Mouse (Mus musculus) c-Kit-positive CD71-negative TER-119-negative erythroid progenitor cells, embryonic 14.5 days (primary cell): ENCODE measurements around the gene Atf7.
A peak's percentile ranks its signal among the peaks of the same experiment; 100 is the strongest.
"Not testable (repeated sequence)": the region's sequence is repeated elsewhere in the genome, so short reads cannot be mapped to it uniquely, and the experiment has no call there.

Experiments
- DNase-seq: peaks from one replicate; pipeline ENCODE4 v3.0.0-alpha.2; 2013; ENCODE audit warnings: low read depth

The Atf7 gene

DNA sequence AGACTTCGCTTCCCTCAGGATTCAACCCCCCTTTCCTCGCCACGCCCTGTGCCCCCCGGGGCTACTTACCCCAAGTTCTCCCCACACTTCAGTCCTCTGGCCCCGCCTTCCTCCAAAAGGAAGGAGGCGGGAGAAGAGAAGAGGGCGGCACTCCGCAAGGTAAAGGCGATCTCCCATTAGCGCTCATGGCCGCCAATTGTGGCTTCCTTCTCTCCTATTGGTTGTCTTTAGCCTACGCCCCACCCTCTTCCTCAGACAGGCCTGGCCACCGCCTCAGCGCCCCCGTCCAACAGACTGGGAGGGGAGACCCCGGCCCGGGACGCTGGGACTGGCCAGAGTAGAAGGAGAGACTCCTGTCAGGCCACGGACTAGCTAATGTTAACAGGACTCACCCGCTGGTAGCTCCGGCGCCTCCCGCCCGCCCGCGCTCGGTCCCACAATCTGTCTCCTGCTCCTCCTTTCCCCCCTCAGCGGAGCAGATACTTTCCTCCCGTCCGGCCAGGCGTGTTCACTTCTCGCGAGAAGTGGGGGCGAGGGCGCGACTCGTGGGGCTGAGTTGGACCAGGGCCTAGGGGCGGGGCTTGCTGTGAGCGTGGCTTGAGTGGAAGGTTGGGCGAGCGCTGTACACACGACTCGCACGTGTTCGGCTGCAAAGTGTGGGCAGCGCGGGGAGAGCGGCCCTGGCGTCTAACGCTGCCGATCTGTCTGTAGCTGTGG is at the start of gene Atf7, which contains the start of gene Gm28047:
Gene Atf7 (minus strand): TSS at position 495 of the 717 bp plus-strand sequence.
Gene Gm28047 (minus strand): TSS at position 98 of the 717 bp plus-strand sequence.
- DNase-seq: peak; percentile 99

DNA sequence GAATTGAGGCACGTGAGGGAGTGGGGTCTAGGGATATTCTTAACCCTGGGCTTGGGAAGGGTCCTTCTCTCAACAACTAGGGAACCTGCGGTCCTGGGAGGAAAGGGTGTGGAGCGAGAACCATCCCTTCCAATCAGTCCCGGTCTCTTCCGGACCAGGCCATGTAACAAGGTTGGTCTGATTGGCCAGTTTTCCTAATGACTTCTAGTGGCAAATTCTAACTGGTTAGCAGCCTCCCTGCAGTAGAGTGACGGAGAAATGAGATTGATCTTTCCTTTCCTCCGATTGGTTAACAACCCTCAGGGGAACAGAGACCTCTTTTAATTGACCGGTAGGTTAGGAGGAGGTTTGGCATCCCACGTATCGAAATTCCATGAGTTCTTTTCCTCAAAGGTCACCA is 48.3 kb upstream of the Atf7 start:
- no peak for DNase-seq

DNA sequence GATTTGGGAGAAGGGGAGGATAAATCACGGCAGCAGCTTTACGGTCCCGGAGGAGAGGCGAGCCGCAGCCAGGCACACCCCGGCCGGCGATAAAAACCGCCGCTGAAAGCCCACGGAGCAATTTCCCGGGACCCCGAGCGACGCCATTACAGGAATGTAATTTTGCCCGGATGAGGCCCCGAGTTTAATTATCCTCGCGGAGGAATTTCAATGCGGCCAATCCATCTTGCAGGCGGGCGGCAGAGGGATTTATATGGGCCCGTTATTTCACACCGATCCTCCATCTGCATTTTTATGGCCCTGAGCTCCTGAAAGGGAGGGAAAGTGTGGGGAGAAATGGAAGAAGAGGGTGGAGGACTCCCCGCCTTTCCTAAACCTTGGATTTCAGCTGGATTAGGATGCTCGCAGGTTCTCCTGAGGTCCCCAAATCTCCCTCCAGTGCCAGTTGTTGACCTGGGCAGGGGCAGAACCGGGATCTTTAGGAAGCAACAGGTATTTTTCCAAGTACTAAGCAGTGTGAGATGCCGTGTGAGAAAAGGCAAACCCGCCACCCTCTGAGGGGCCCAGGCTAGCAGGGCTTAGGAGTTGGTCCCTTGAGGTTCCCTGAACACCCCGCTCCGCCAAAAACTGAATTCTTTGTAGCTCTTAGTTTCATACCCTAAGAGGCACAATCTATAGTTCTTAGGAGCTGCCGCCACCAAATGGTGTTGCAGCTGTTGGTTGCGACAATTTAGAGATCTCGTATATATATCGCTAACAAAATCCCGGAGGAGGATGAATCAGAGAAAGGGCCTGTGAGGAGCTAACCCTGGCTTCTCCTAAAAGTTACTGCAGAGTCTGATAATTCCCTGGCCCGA is 47.2 kb upstream of the Atf7 start, which contains the start of gene Atp5g2:
Gene Atp5g2 (minus strand): TSS at position 138 of the 857 bp plus-strand sequence.
- no peak for DNase-seq

DNA sequence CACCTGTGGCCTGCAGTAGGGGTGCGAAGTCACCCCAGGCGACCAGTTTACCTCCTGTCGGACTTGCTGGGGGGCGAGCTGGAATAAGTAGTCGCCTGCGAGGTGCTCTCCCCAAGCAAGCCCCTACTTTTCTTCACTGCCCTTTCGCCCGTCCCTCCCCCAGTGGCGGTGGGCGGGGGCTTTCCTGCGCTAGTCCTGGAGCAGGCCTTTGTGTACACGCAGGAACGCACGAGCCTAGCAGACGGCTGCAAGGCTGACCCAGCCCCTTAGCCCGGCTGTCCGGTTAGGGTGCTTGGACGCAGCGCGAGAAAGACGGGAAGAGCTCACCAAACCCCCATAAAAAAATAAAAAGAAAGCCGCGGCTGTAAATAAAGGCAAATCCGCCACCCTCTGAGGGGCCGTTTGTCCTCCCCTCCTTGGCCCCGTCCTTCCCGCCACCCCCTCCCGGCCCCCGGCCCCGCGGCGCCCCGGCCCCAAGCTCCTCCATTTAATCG is 46.5 kb upstream of the Atf7 start:
- peak; percentile 36 for DNase-seq

DNA sequence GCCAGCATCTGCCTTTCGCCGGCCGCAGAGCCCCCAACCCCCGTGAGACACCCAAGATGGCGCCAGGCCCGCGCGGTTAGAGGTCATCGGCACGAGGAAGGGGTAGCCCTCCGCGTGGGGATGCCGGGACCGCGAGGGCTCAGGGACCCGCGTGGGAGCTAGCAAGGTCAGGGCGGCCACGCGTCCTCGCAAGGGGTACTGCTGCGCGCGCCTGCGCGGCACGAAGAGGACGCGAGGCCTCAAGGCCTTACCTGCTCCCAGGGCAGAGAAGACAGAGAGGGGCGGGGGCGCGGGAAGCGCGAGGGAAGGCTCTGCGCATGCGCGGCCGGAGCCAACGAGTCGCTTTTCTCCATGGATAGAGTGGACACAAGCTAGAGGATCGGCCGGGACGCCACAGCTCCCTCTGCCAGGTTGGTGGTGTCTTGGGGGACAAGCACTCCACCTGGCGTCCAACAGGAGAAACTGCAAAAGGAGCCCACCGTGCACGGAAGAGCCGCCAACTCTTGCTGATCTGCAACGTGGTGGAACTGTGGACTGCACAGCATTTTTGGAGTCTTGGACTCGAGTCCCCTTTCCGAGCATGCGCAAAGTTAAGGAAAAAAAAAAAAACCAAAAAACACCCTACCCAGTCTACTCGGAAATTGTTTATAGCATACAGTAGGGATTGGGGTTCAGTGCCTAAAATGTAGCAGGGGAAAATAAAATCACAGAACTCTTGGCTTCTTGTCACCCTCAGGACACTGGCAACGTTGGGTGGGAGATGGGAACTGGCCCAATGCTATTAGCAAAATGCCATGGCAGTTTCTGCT is 45.7 kb upstream of the Atf7 start:
- DNase-seq: peak; percentile 96

DNA sequence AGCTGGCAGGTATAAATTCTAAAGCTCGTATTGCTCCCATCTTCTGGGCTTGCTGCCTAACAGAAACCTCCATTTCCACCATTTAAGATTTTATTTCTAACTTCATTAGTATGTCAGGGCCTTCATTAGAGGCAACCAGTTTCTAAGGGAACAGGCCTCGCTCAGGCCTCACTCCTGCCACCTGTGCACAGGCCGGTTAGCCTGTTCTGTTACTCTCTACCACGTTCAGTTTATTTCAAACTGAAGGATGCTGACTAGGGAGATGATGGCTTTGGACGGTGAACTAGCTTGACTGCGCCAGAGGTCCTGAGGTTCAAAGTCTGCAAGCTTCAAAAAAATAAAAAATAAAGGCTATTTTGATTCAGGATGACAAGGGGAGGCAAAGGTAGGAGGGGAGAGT is 45.0 kb upstream of the Atf7 start:
- DNase-seq: no peak

DNA sequence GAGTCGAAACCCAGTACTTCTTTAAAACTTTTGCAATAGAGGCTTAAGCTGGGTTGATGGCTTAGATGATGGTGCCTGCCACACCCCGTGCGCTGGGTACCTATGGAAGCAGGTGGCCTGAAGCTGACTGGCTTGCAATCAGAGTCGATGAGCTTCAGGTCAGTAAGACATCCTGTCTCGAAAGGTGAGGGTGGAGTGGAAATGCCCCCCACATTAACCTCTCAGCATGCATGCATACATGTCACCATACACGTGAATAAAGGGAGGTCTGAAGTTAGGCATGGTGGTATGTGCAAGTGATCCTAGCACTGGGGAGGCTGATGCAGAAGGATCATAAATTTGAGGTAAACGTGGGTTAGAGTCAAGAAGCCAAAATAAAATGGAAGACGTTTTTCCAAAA is 44.3 kb upstream of the Atf7 start:
- DNase-seq: no peak

DNA sequence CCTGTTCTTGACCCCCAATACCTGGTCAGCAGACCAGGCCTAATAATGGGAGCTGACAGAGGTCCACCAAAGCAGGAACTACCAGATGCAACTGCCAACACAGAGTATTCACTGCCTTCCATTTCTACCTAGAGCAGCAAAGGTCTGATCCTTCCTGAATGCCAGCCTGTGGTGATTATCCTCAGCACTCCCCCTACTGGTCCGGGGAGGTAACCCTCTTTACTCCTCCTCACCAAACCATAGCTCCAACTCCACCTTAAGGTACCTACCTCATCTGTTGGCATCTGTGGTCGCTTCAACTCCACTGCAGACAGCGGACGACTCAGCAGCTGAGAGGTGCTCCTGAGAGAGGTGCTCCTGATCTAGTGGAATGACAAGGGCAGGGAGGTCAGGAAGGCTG is 40.2 kb upstream of the Atf7 start:
- DNase-seq: peak; percentile 52

DNA sequence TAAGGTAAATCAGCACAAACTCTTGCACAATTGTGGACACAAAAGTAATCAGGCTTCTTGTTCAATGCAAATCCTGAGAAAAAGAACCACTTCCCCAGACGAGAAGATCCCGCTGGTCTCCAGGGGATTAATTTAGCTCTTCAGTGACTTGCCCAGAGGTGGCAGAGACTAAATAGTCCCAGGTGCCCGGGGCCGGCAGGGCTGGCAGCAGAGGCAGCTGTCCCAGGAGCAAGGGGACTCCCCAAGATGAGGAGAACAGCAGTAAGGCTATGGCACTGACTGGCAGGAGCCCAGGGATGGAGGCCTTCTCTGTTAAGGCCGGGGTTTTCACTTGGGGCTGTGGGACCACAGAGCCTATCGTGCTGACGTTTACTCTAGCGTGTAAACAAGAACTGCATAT is 38.6 kb upstream of the Atf7 start:
- DNase-seq: no peak

DNA sequence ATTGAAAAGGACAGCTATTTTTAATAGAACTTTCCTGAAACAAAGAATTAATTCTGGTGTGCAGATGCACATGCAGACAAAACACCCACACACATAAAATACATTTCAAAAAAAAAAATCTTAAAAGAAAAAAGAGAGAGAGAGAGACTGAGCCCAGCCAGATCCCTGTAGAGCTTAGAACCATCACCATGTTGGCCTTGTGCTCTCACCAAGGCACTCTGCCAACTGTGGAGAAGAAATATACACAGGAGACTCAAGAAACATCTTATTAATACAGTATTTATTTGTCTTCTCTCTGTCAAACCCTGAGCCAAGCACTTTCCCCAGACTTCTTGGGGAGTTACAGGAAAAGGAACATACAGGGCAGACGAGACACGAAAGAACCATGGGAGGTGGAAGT is 37.3 kb upstream of the Atf7 start:
- DNase-seq: not testable (repeated sequence)

DNA sequence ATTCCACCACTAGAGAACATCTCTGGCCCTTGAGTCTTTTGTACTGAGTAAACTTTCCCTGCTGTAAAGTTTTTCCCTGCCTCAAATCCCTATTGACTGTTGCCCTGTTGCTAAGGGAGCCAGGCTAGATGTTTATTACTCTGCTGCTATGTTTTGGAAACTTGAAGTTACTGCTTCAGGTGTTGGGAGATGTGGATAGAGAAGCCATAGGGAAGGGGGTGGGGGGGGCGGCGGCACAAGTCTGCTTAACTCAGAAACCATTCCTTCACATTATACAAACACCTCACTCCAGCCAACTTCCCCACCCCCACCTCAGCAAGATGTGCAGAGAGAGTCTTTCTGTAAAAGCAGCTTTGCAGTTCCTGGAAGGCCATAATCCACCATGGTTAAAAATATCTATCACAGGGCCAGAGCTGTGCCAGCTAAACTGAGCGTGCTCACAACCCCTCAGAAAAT is 32.7 kb upstream of the Atf7 start:
- no peak for DNase-seq

DNA sequence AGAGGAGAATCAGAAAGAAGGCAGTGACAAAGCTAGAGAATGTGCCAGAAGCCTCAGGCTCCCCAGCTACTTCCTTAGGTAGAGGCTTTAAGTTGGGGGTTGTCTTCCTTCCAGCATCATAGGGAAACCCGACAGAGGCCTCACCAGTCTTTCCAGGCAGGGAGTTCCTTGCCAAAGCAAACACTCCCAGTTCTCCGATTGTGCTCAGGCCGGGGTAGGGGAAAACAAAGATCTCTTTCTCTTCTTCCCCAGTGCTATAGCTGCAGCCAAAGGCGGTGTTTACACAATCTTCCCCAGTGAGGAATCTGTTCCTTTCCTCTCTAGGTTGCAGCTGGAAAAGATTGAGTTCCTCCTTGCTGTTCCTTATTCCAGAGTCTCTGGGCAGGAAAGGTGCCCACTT is 31.4 kb upstream of the Atf7 start:
- DNase-seq: no peak

DNA sequence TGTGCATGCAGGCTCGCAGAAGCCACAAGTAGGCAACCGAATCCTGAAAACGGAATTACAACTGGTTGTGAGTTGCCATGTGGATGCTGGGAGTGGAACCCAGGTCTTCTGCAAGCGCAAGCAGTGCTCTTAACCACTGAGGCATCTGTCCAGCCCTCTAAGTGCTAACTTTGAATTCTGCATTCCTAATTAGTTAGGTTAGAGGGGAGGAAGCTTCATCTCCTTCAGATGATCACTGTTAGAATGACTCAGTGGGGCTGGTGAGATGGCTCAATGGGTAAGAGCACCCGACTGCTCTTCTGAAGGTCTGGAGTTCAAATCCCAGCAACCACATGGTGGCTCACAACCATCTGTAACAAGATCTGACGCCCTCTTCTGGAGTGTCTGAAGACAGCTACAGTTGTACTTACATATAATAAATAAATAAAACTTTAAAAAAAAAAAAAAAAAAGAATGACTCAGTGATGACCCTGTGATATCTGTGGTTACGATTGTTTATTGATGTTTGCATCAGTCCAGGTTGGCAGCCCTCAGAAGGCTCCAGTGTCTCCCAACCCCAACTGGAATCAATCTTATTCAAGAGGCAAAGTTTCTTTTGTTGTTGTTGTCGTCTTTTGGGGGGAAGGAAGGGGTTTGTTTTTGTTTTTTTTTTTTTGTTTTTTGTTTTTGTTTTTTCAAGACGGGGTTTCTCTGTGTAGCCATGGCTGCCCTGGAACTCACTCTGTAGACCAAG is 26.8 kb upstream of the Atf7 start:
- DNase-seq: not testable (repeated sequence)

DNA sequence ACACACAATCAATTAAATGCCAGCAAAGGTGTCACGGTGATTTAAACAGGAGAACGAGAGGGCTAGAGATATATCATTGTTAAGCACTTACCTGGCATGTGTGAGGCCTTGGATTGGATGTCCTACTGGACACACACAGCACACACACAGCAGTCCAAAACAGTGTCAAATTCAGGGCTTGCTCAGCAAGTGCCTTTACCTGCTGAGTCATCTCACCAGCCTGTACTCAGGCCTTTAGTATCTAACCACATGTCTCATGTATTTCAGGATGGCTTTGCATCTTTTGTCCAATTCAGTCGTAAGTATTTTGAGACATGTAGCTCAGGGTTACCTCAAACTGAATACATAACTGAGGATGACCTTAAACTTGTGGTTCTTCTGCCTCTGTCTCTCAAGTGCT is 25.8 kb upstream of the Atf7 start:
- DNase-seq: no peak

DNA sequence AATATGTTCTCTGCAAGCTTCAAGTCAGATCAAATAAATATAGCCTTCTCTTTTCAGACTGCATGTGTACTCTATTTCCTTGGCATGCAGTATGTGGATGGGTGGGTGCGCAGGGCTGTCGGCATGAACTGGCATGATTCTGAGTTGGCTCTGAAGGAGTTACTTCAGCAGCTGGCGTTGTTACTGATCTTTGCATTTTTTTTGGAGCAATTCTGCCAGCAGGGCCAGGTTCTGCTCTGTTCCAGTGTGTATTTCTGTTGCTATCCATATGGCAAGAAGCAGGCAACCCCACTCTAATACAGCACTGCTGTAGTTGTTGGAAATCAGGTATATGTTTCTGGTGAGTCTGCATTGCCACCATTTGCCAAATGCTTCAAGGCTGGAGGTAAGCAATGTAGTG is 10.6 kb upstream of the Atf7 start:
- no peak for DNase-seq

DNA sequence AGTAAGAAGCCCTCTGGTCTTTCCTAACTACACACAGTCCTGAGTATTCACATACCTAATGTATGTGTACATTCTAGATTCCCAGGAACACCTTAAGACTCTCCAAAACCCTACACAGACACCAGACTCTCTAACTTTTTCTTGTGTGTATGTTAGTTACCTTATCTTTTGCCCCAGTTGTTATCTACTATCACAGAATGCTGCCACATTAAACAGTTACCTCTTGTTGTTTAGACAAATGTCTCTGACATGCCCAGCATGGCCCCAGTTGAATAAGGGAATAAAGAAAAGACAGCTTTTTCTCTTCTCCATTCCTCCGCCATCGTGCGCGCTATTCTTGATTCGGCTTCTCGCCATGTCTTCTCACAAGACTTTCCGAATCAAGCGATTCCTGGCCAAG is 9.4 kb upstream of the Atf7 start:
- DNase-seq: no peak

DNA sequence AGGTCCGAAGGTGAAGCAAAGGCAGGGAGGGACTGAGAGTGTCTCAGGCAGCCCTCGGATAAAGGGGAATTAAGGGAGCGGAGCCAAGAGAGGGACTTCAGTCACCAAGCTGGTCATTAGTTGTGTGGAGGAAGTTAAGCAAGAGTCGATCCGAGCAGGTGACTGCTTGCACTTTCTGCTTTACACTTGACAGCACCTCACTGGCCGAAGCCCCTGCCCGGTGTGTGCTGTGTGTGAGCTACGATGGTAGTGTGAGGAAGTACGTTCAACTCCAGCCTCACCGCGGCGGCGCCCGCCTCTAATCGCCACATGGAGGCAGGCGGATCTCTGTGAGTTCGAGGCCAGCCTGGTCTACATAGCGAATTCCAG is 407 bp upstream of the Atf7 start:
- no peak for DNase-seq

DNA sequence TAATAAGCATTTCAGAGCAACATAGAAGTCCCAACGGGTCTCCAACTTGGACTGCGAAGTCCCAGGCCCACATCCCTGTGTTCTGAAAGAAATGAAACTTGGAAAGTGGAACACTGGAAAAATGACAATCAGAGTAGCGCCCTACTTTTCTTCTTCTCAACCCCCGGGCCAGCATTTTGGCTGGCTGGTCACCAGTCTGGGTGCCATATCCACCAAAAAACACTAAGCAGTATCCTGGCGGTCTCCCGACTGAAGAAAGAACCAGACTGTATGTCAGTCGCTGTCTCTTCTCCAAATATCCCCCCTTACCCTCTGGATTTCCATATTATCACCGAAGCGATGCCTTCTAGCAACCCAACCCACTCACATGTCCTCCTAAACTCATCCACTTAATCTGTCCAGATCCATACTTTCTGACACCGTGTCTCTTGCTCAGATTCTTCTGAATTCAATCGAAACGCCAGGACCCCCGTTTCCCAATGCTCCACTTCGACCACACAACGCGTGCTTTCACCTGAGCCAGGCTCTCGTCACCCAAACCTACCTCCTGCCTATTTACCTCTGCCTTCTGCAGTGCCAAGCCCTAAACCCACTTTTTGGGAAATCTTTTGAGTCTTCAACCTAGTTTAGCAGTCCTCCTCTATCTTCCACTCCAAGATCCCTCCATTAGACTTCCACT is 834 bp downstream of the Atf7 start:
- DNase-seq: no peak

DNA sequence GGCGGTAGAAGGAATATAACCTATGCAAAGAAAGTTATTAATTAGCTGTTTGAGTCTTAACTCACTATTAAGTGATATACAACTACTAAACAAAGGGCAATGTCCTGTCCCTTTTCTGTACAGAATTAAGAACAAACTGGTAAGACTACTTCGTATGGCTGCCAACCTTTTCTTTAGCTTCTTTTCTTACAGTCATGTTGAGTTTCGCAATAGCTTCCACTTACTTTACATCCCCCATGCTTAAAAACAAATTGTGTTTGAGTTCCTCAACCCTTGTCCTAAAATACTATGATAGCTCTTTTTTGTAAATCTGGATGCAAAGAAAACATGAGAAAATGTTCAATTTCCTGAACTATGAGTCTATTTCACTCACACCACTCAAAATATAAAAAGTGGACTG is 2.1 kb downstream of the Atf7 start:
- DNase-seq: no peak

DNA sequence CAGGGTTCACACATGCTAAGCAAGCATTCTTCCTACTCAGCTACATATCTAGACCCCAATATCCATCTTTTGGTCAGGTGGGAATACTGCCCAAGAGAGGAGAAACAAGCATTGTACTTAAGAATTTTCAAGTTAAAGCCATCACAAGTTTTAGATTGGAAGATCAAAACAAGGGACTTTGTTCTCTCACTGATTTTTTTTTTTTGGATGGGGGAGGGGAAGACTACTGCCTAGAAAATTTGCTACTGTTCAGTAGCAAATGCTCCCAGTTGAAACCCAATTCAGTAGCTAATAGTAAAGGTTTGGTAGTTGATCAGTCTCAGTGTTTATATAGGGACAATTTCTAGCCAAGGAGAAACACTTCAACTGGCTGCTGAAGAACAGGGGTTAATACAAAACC is 2.7 kb downstream of the Atf7 start:
- no peak for DNase-seq

DNA sequence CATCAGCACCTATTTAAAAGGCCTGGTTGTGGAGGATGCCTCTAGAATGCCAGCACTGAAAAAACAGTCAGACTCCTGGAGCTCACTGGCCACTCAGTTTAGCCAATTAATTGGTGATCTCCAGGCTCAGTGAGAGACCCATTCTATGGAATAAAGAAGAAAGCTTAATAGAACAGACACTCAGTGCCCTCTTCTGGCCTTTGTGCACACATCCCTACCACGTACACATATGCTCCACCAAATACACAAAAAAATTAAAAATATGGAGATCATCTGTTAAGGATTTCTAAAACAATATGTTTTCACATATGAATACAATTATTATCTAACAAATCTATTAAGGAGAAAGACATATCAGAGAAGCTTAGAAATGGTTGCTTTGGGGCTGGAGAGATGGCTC is 4.5 kb downstream of the Atf7 start:
- DNase-seq: no peak
